Mouse (Mus musculus) lung, postnatal 25 days (tissue): ENCODE results near the gene Acot1.

ENCODE experiments used
- DNase-seq: peaks from one replicate; pipeline ENCODE4 v3.0.0; 2022; ENCODE audit warnings: low spot score

The Acot1 gene

DNA sequence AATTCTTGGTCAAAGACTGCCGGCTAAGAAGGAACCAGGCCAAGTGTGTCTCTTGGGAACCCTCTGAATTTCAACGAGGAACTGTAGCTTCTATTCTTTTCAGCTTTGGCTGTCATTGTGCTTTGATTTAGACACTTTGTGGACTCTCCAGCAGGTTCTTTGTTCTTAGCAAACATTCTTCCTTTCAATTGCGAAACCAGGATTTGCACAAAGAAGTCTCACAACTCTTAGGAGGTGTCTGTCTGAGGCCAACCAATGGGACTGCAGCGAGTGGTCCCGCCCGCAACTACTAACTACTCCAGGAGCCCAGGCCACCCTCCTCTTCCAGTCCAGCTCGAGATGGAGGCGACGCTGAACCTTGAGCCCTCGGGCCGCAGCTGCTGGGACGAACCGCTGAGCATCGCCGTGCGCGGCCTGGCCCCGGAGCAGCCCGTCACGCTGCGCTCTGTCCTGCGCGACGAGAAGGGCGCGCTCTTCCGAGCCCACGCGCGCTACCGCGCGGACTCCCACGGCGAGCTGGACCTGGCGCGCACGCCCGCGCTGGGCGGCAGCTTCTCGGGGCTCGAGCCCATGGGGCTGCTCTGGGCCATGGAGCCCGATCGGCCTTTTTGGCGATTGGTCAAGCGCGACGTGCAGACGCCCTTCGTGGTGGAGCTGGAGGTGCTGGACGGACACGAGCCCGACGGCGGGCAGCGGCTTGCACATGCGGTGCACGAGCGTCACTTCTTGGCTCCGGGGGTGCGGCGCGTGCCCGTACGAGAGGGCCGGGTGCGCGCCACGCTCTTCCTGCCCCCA, at the start of gene Acot1:
TSS of gene Acot1 (plus strand) at position 320 of the 795 bp plus-strand sequence.
- peak; percentile 89 for DNase-seq

DNA sequence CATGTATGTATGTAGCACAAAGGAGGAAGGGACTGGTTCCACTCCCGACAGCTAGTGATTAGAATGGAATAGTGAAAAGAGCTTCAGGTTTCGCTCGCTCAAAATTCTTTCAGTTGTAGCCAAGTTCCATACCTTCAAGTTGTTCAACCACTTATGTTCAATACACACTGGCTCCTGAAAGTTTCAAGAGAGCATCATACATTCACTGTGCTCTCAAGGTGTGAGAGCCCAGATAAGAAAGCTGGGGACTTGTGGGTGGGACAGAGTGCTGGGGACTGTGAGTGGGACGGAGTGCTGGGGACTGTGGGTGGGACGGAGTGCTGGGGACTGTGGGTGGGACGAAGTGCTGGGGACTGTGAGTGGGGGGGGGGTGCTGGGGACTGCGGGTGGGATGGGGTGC, 44.1 kb upstream of the Acot1 start:
- DNase-seq: no peak

DNA sequence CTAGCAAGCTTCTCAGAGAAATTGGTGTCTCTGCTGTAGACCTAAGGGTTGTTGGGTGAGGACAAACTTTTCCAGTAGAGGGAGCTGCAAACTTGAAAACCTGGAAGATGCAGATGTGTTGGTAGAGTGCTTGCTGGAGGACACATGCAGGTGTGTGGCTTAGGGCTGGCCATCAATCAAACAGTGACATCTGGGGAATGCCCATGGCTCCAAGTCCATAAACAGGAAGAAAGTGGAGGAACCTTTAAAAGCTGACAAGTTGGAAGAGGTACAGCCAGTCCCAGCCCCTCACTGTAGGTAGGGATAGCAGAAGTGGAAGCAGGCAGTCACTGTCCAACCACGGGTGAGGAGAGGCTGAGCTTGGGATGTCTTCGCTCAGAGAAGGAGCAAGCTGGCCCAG, 37.2 kb upstream of the Acot1 start:
- peak; percentile 71 for DNase-seq

DNA sequence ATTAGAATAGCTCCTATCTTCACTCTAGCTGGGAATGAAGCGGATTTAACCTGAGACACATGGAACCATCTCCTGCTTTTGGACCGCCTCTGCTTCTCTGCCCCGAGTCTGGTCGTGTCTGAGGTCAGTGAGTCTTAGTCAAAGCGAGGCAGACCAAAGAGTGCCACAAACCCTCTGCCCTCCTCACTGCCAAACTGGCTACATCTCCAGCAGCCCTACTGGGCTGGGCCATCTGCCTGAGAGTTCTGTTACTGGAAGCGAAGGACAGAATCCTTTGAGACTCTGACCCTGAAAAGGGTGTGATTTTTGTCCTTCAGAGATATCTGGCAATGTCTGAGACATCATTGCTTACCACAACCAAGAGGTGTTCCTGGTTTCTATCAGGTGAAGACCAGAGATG, 30.4 kb upstream of the Acot1 start:
- no peak for DNase-seq

DNA sequence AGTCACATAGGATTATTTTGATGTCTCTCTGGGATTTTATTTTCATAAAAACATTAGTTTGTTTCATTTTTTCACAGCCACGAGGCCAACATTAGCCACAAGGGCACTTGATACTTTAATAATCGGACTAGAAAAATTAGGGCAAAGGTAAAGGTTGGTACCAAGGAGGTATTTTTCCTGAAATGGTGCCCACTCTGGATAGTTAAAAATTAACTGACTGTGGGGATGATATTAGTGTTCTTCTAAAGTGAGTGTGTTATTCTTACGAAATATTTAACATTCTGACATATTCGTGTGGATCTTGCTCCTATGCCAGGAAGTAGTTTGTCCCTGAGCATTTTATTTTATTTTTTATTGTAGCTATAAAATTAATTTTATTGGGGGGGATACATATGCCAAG, 27.7 kb upstream of the Acot1 start:
- no peak for DNase-seq

DNA sequence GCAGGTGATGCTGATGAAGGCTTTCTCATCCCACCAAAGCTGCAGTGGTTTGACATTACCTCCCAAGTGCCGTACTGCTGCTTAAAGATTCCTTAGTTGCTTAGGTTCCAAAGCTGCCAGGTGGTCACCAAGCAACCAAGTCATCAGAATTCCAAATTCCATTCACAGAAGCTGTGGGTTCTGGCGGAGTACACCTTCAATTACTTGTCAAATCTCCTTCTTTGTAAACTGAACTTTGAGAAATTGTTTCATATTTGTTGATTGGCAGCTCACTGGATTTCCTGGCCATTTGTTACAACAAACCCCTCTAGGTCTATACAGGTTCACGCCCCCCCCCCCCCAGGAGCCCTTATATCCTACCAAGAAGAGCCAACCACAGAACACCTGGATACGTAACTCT, 24.5 kb upstream of the Acot1 start, which contains the start of gene Heatr4:
TSS of gene Heatr4 (minus strand) at position 101 of the 400 bp plus-strand sequence.
- no peak for DNase-seq

DNA sequence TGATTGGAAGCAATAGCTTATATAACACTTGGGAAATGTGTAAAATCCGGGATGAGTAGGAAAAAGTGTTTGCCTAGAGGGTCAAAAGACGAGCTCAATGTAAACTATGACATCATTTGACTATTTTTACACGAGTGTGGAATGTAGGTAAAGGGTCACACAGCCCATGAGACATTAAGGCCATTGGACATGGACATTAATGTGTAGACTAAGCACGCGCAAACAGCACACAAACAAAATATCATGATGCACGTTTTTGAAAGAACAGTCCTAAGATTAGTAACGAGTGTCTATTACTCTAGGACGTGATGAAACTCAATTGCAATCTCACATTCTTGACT, 22.1 kb upstream of the Acot1 start:
- no peak for DNase-seq

DNA sequence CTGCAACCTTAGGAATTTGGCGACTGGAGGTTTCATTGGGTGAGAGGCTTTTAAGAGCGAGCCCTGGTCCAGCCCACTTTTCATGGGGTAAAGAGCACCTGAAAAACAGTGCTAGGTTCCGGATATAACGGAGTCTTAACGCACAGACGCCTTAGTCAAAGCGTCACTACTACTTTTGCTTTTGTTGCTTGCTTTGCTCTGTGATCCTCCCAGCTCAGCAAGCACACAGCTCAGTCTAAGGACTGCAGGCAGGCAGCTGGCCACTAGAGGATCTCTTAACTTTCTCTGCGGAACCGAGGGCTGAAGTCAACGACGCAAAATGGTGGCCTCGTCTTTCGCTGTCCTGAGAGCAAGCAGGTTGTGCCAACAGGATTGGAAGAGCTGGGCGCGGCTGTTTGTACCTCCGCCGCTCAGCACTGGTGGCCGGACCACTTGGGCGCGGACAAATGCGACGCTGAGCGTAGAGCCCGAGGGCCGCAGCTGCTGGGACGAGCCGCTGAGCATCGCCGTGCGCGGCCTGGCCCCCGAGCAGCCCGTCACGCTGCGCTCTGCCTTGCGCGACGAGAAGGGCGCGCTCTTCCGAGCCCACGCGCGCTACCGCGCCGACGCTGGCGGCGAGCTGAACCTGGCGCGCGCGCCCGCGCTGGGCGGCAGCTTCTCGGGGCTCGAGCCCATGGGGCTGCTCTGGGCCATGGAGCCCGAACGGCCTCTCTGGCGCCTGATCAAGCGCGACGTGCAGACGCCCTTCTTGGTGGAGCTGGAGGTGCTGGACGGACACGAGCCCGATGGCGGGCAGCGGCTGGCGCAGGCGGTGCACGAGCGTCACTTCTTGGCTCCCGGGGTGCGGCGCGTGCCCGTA, 21.5 kb upstream of the Acot1 start, which contains the start of gene Acot2:
TSS of gene Acot2 (plus strand) at position 279 of the 859 bp plus-strand sequence.
- peak; percentile 85 for DNase-seq

DNA sequence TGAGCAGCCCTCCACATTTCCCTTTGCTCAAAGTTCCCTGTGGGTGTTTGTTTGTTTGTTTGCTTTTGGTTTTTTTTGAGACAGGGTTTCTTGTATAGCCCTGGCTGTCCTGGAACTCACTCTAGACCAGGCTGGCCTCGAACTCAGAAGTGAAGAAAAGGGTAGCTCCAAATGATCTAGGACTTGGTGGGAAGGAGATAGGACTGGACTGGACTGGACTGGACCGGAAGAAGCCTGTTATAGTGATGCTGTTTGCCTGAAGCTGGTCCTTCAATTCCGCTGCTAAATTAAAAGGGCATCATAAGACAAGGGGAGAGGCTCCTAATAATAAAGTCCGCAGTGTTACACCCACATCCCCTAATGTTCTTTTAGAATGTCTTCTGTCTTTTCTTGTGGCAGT, 20.8 kb upstream of the Acot1 start:
- DNase-seq: no peak

DNA sequence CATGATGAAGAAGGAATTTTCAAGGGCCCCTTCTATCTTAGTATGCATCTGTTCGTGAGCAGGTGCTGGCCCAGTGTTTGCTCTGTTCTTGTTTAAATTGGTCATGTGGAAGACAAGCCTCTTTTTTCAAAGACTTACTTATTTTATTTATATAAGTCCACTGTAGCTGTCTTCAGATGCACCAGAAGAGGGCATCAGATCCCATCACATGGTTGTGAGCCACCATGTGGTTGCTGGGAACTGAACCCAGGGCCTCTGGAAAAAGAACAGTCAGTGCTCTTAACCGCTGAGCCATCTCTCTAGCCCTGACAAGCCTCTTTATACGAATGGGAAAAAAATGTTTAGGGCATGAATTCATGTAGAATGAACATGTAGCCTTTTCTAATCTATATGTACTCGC, 19.9 kb upstream of the Acot1 start:
- no peak for DNase-seq

DNA sequence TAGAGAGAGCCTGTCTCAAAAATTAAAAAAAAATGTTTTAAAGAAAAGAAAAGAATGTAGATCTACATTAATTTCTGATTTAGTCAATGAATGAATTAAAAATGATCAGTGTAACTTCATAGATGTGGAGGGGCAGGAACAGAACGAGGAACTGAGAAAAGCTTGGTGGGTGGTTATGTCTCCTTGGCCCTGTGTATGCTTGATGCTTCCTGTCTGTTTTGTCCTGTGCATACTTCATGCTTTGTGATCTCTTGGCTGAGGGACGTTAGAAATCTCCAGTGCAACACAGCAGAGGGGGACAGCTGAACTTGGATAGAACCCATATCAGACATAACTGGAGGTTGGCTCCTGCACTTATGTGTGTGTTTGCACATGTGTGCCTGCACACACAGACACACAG, 12.1 kb upstream of the Acot1 start:
- no peak for DNase-seq

DNA sequence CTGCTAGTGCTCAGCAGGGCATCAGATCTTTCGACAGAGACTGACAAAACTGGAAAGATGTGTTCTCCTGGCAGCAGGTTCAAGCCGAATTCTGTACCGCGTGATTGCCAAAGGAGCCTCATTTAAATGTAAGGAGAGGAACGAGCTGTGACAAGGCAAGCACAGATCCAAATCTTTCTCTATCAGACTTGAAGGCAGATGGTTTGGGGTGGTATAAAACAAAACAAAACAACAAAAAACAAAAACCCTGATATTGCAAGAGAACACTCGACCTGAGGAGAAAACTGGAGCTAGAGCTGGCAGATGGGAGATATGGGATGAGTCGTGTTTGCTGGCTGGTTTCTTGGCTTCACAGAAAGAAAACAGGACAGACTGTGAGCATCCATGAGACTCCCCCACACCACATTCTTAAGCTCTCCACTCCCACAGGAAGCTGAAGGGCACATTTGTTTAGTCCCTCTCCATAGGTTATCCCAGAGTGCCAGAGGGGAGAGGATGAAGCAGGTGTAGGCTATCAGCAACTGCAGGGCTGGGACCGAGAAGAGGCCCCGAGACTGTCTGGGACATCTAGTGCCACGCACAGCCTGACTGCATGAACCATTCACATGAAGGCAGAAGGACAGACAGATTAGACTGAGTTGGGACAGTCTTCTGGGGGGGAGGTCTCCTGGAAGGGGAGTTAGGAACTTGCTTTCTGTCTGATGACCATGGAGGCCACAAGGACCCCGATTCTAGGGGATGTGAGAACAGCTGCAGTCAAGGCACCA, 10.8 kb upstream of the Acot1 start:
- no peak for DNase-seq

DNA sequence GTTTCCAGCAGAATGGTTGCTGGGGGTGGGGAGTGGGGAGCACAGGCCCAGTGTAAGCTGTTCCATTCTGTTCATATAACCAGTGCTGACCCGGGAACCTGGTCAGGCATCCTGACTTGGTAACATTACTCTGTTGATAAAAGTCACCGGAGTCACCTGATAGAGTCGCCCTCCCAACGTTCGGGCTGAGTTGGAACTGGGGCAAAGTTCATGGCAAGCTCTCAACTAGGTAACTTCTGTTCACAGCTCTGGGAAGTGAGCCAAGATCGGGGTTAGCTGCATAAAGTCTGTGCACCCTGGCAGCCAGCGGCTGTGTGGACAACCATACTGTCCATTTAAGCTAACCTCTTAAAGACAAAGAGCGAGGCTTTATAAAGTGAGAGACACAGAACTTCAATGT, 10.1 kb upstream of the Acot1 start:
- DNase-seq: peak; percentile 75

DNA sequence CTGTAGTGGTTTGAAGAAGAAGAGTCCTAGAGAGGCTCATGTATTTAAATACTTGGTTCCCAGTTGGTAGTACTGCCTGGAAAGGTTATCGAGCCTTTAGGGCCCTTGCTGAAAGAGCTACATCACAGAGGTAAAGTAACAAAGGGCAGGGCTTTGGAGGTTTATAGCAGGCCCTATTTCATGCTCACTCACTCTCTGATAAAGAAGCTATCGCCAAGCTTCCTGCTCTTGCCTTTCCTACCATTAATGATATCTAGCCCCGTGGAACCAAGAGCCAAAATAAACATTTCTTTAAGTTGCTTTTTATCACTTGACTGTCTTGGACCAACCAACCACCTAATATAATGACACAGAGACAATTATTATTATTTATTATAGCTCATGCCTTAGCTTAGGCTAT, 8.9 kb upstream of the Acot1 start:
- no peak for DNase-seq

DNA sequence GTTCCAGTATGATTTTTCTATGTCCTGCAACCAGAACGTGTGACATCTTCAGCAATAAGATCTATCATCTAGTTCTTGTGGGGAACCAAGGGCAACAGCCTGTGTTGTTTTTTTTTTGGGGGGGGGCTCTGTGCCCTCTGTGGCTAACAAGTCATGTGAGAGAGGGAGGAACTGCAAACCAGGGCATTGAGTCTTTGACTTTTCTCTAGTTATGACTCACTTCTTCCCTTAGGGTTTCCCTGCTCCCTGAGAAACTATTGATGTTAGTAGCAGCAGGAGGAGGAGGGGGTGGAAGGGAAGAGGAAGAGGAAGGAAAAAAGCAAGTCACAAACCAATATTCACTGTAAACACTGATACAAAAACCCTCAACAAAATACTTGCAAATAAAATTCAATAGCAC, 5.4 kb upstream of the Acot1 start:
- no peak for DNase-seq

DNA sequence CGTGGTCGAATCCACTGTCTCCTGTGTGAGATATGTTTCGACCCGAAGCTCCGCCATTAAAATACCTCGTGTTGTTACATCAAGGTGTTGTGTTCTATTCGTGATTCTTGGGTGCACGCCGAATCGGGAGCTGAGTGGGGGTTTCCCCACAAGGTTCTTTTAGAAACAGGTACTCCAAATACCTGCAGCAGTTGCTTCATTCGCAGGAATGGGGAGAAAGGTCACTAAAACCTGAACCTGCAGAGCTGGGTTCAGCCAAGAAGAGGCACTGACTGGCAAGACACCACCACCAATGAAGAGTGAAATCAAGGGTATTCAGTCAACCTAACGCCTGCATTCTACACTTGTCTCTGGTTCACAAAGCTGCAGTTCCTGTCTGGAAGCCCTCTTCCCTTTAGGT, 1.0 kb upstream of the Acot1 start:
- DNase-seq: peak; percentile 47

DNA sequence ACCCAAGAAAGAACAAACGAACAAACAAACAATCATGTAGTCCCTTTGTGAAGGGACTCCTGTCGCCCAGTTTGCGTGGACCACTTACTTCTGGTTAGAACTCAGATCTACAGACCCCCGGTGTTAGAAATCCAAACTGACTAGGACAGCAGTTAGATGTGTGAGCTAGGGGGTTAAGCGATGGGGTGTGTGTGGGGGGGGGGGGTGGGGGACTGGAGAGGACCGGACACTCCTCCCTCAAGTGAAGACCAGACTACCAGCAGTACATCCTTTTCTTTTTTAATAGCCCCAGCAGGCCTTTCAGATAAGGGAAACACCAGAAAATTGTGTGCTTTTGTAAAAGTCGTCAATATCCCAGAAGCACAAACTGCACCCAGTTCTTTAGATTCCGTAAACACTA, 561 bp upstream of the Acot1 start:
- no peak for DNase-seq

DNA sequence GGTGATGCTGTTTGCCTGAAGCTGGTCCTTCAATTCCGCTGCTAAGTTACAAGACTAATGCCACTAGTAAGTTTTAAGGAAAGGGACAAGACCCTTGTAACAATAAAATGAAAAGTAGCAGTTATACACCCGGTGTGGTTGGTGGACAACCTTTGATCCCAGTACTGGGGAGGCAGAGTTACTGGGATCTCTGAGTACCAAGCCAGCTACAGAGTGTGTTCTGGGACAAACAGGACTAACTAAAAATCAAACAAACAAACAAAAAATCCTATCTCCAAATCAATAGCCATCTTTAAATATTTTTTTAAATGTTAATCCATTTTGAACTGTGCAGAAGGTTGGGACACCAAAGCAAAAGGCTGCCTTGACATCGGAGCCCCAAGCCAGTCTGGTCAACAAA, 911 bp downstream of the Acot1 start:
- no peak for DNase-seq

DNA sequence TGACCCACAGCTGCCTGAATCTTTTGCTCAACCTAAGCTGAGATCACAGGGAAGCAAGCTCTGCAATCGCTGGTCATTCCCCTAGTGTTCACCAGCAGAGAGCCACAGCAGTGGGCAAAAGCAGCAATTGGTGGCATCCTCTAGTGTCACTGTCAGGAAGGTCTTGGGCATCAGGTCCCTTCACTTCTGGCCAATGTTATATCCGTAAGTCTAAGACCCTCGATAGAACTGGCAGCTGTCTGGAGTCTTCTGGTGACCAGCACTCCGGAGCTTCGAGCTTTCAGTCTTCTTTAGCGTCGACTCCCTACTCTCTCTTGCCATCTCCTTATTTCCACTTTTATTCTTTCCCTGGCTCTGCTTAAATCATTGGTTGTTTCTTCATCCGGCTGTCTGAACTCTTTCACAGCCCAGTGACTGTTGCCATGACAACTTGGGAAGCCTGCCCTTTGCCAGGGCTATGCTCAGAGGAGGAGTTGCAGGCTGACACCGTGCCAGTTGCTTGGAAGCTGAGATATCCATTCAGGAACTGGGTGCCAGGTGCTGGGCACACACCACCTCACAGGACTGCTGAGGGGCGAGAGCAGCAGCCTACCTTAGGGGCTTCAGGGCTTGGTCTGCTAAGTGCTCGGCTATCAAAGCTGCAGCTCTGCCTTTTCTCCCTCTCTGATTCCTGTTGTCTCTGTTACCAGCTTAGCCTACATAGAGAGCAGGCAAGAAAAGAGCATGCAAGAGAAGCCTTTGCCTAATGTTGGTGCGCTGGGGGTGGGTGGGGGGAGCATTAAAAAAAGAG, 2.2 kb downstream of the Acot1 start:
- peak; percentile 80 for DNase-seq

DNA sequence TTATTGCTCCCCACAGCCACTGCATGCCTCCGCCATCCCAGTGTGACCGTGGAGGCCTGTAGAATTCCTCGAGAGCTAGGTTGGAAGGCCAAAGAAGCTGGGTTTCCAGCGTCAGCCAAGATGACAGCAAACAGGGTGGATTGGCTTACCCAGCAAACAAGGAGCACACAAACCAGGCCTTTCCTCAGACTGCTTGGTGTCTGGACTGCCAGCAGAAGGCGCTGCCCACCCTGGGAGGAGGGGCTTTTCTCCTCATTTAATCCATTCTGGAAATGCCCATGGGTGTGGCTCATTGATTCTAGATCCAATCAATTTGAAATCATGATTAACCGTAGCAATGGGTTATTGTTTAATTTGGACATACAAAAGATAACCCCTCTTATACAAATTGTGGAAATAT, 3.8 kb downstream of the Acot1 start:
- DNase-seq: no peak

DNA sequence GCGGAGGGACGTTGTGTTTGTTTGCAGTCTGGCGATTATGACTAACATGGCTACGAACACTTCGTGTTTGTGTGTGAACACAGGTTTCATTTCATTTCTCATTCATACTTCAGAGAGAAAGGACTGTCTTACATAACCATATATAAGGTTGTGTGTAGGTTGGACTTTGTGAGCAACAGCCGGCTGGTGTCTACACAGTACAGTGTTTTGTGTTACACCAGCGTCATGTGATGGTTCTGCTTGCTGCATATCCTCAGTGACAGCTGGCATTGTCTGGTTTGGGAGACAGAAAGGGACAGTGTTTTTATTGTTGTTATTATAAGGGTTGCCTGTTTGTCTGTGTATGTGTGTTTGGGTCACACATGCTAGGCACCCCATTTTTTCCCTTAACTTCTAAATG, 4.4 kb downstream of the Acot1 start:
- DNase-seq: no peak

DNA sequence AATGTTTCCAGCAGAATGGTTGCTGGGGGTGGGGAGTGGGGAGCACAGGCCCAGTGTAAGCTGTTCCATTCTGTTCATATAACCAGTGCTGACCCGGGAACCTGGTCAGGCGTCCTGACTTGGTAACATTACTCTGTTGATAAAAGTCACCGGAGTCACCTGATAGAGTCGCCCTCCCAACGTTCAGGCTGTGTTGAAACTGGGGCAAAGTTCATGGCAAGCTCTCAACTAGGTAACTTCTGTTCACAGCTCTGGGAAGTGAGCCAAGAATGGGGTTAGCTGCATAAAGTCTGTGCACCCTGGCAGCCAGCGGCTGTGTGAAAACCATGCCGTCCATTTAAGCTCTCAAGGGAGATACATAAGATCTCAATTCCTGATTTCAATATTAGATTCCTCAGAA, 11.2 kb downstream of the Acot1 start:
- peak; percentile 87 for DNase-seq
